Mouse (Mus musculus) neutrophil, adult 5-6 weeks (primary cell): ENCODE measurements around the gene Mgll. TPM values are rescaled to one million over a fixed set of nuclear protein-coding genes. Genes with fewer than 3 reads are reported as not detected.

Experiments used
- ATAC-seq: fragments of 151-379, 151-347 bp; 2 replicates; pipeline ENCODE4 v1.8.0; 2017; ENCODE audit warnings: mild to moderate bottlenecking, moderate TSS enrichment; ENCODE audit not compliant: insufficient number of reproducible peaks, poor library complexity, low FRiP score, severe bottlenecking; ENCODE audit errors: extremely low read depth
- total RNA-seq: library from RNA; stranded (forward); fragments of 200-1000 nt; gene quantifications from 2 replicates; pipeline ENCODE4 v1.2.3, GENCODE M21; 2017

Mgll gene
- total RNA-seq, 1 experiment from 2014 or later, result 5.6 TPM

- ATAC-seq, result no peak
Observed at GRCm38 (mm10) chr6:88741041-88741440, 16.8 kb downstream of the Mgll start.

DNA sequence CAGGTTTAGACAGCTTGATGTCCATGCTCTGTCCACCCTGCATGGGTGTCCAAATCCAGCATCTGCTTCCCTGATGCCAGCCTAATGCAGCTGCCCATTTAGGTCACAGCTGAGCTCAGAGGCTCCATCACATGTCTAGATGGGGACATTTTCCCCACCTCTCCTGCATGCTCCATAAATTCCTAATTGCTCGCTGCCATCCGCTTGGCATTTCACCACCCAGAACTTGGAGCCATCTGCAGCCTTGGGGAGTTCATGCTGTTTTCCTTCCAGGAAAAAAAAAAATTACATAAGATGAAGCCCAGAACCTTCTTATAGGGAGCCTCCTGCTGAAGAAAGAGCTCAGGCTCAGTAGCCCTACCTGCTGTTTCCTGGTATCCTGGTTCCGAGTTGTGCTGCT is 17.6 kb downstream of the Mgll start:
- no peak for ATAC-seq

DNA sequence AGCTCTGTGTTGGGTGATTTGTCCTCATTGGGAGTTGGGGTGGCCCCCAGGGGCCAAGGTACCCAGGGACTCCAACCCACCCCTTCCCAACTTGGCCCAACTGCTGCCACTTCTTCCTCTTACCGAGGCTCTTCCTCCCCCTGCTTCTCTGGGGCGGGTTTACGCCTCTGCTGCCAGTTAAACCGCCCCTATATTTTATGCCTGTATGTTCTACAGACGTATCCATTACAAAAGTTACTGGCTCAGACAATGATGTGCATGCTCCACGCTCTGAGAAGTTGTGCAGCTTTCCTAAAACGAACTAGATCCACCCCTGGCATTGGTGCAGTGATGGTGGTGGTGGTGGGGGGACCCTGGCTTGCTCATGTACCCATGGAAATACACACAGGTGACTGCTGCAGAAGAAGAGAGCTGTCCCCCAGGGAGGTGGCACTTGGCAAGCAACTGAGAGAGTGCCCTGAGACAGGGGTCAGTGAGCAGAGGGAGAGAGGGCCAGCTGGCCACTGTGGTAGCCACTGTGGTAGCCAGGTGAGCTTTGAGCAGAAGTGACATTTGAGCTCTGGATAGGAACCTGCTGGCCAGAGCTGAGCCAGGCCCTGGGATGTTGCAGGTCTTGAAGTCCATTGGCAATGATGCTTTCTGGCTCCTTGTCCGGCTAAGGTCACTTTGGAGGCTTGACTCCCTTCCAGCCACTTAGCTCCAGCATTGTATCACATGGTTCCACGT is 18.2 kb downstream of the Mgll start:
- no peak for ATAC-seq

DNA sequence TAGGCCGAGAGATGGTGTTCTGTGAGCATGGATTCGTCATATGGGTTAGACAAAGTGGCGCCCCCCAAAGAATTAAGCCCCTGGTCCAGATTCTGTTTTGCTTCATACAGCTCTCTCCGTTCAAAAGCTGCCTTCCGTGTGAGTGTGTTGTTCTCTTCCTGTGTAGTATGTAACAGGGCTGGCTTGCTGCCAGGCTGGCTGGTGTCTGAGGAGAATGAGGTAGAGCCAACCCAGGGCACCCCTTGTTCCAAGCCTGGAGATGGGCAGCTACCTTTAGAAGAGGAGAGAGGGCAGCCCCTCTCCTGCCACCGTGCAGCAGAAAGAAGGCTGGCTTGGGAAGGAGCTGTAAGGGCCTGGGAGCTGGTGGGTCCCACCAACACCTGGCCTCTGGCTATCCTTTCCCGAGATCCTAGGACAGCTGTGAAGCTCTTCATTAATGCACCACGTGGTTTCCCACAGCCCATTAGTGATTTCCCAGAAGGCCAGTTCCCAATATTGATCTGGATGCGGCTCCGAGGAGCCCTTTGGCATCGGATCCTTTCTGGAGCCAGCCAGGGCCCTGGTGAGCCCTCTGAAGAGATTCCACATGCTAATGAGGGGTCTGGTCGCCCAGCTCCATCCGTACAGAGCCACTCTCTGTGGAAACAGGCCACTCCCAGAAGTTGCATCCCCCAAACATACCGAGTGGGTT is 19.5 kb downstream of the Mgll start:
- ATAC-seq, result no peak

DNA sequence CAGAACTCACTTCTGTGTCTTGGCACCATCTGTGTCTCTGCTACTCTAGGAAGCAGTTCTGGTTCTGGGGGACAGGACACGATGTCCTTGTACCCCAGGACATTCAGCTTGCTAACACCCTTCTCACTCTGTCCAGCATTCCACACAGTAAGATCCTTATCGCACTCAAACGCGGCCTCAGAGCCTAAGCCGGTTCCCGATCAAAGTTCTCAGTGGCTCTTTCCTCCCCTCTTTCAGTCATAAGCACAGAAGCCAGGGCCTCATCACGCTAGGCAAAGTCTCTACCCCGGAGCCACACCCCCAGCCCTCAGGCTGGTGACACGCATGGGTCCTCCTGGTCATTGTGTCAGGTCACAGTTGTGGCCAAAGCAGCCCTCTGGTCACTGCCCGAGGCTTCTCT is 20.8 kb downstream of the Mgll start:
- no peak for ATAC-seq

DNA sequence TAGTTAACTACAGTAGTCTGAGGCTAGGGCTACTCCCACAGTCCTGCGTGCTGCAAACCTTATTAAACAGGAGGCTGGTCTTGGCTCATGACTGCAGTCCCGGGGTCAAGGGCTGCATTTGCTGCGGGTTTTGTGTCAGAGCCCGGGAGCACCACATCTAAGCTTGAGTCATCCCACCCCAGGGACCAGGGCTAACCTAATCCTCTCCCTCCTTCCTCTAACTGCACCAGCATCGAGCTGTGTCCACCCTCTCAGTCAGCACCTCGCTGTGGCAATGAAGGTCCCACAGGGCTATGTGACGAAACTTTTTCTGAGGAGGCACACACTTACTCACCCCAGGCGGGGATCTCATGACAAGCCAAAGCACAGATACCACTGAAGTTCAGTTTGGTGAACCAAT is 22.1 kb downstream of the Mgll start:
- no peak for ATAC-seq

GRCm38 (mm10) chr6:88747296-88748040 is 23.3 kb downstream of the Mgll start:
- peak; percentile 65 for ATAC-seq

DNA sequence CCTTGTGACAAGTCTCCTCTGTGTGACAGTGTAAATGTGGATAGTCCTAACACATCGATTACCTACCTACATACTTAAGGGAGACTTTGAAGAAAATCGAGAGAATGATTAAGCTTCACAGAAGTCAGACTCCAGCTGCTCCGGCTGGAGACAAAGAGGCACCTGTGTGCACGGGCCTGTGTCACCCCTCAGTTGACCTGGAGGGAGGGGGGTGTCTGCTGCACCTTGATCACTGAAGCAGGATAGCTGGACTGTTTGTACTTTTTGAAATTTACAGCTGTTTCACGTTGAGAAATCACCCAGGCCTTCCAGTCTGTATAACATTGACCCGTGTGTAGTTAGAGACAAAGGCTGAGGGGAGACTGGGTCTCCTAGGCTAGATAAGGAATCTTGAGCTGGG is 26.7 kb downstream of the Mgll start:
- no peak for ATAC-seq

DNA sequence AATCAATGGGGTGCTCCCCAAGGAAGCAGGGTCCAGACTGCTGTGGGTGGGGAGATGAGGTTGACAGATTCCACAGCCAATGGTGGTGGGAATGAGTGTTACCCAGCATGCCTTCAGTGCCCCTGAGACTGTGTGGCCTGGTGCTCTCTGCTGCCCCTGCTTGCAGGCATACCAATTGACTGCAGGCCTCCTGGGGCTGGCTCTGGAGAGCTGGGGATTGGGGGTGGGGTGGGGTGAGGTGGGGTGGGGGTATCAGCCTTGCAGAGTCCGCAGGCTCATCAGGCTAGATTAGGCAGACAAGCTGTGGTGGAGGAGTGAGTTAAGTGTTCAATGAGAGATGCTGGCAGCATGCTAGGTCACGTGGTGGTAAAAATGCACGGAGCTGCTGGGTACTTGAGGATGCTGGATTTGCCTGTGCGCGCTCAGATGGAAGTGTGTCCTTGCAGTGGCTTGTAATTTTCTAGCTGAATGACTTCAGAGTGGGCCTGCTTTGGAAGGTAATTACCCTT is 28.6 kb downstream of the Mgll start:
- no peak for ATAC-seq

DNA sequence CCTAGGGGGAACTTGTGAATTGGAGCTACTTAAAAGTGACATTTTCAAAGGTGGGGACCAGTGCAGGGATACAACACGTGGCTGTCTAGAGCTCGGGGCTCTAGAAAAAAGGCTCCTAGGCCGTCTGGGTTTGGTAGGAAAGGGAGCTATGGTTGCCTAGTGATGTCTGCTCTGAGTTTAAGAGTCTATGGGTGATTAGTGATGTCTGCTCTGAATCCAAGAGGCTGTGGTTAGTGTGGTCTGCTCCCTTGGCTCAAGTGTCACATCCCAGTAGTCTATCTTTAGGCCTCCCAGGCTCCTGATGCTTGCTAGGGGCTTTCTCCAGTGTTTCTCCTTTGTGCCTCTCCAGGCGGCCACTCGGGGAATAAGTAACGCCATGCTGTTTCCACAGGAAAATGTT is 29.4 kb downstream of the Mgll start:
- no peak for ATAC-seq

- ATAC-seq, result peak; percentile 37
Observed at GRCm38 (mm10) chr6:88756992-88757391, 32.8 kb downstream of the Mgll start.

DNA sequence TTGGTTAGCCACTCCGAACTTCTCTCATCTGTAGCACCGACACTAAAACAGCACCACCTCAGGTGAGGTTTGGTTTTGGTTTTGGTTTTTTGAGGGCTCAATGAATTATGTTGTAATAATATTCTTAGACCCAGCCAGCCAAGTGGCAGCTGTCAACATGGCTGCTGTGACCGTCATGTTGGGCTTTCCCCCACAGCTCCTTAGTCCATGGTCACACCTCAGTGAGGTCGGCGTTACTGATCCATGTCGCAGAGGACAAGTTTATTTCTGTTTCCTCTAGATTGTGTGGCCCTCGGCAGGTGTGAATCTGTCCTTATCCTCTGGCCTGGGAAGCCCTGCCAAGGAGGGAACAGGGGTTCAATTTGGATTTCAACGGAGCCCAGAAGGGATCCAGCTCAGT is 33.9 kb downstream of the Mgll start:
- no peak for ATAC-seq

GRCm38 (mm10) chr6:88758568-88759522 is 34.6 kb downstream of the Mgll start:
- no peak for ATAC-seq

GRCm38 (mm10) chr6:88759793-88760453 is 35.7 kb downstream of the Mgll start:
- ATAC-seq, result no peak

- ATAC-seq, result no peak
Observed at GRCm38 (mm10) chr6:88760935-88761635, 36.9 kb downstream of the Mgll start.

- no peak for ATAC-seq
Observed at GRCm38 (mm10) chr6:88761684-88762439, 37.6 kb downstream of the Mgll start.
